Mouse (Mus musculus): Measurements from ENCODE around the gene 2810006K23Rik.

- peak; percentile 13; the same call in 1 of the 2 replicates for TF ChIP-seq CTCF (IDR thresholded peaks at IDR 0.05; ENCODE audit: extremely low read depth, insufficient read depth, low read length)
- TF ChIP-seq POLR2A (IDR thresholded peaks at IDR 0.05; ENCODE audit: extremely low read depth, insufficient read depth, low read length): no peak
Measured at GRCm38 (mm10) chr5:124359641-124360040, 31.8 kb downstream of the 2810006K23Rik start.

Measured in cortical plate, adult 2 months (tissue).